Mouse (Mus musculus) kidney, adult 18-20 months (tissue): ENCODE measurements at regions not wholly inside any gene's neighbourhood (a gene's known extent, or its start where the extent isn't known, plus 50 kb on each side); places are given as distances from the start of the nearest gene placed in this dataset.

Experiments used
- DNase-seq: peaks from one replicate; pipeline ENCODE4 v3.0.0; 2021

GRCm38 (mm10) chr11:113140595-113140994, 358.6 kb downstream of the Sox9 start:
- no peak for DNase-seq

GRCm38 (mm10) chr11:113142816-113143215, 360.8 kb downstream of the Sox9 start:
- DNase-seq, result no peak

GRCm38 (mm10) chr11:113143839-113144627, 362.0 kb downstream of the Sox9 start:
- DNase-seq, result no peak

- DNase-seq, result no peak
Observed at GRCm38 (mm10) chr11:113145721-113146120, 363.7 kb downstream of the Sox9 start.

GRCm38 (mm10) chr11:113146762-113147161, 364.7 kb downstream of the Sox9 start:
- no peak for DNase-seq

- no peak for DNase-seq
Observed at GRCm38 (mm10) chr11:113147535-113148197, 365.6 kb downstream of the Sox9 start.

- no peak for DNase-seq
Observed at GRCm38 (mm10) chr11:113148198-113148537, 366.1 kb downstream of the Sox9 start.

- DNase-seq, result no peak
Observed at GRCm38 (mm10) chr11:113155515-113155914, 373.5 kb downstream of the Sox9 start.

GRCm38 (mm10) chr11:113163941-113164340, 381.9 kb downstream of the Sox9 start:
- DNase-seq, result no peak

- DNase-seq, result no peak
Observed at GRCm38 (mm10) chr11:113164510-113164909, 382.5 kb downstream of the Sox9 start.

- peak; percentile 89 for DNase-seq
Observed at GRCm38 (mm10) chr11:113165069-113165795, 383.2 kb downstream of the Sox9 start.

GRCm38 (mm10) chr11:113166517-113166916, 384.5 kb downstream of the Sox9 start:
- peak; percentile 25 for DNase-seq

GRCm38 (mm10) chr11:113172497-113173140, 390.6 kb downstream of the Sox9 start:
- peak; percentile 83 for DNase-seq

- peak; percentile 41 for DNase-seq
Observed at GRCm38 (mm10) chr11:113173317-113173716, 391.3 kb downstream of the Sox9 start.

GRCm38 (mm10) chr11:113174011-113174507, 392.0 kb downstream of the Sox9 start:
- no peak for DNase-seq

- peak; percentile 45 for DNase-seq
Observed at GRCm38 (mm10) chr11:113175323-113175722, 393.3 kb downstream of the Sox9 start.

GRCm38 (mm10) chr11:113176183-113176582, 394.2 kb downstream of the Sox9 start:
- peak; percentile 49 for DNase-seq

GRCm38 (mm10) chr11:113178375-113178774, 396.4 kb downstream of the Sox9 start:
- DNase-seq, result no peak

GRCm38 (mm10) chr11:113180008-113180407, 398.0 kb downstream of the Sox9 start:
- DNase-seq, result no peak

GRCm38 (mm10) chr11:113182083-113182861, 400.2 kb downstream of the Sox9 start:
- DNase-seq, result no peak

- DNase-seq, result no peak
Observed at GRCm38 (mm10) chr11:113183556-113183955, 401.5 kb downstream of the Sox9 start.

GRCm38 (mm10) chr11:113184095-113184494, 402.1 kb downstream of the Sox9 start:
- DNase-seq, result no peak
